ENCODE assay signal across 14 mouse cellular contexts in the genomic region with DNA sequence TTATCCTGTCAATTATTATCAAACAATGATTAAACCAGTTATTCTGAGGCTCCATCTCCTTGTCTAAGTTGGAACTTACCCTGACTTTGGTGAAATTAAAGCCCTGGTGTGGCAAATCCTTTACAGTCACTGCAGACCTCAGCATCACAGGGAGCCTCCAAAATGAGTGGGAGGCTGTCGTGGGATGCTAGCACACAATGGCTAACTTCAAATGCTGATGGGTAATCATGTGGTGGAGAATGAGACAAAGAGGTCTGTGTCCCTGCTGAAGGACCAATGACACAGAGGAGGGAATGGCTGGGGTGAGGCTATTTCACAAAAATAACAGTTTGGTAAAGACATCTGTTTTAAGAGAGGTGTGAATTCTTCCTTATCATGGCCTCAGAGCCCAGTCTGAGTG.
"Had no signal": no experiment of that assay in that cellular context is flagged by ENCODE, and none has a peak within 500 bp of the region (broad histone marks: within the 10 kb centered on the region; RNA-seq: fewer than 3 reads in every experiment).

No protein-coding gene starts in this region.

- H3K36me3 ChIP-seq: liver, embryonic 13.5 days had no signal

- H3K9ac ChIP-seq: liver, embryonic 13.5 days had no signal

- H3K9me3 ChIP-seq: liver, embryonic 13.5 days had no signal

- H3K27me3 ChIP-seq: liver, embryonic 13.5 days had no signal

- DNase-seq: kidney, adult 18-20 months; kidney, adult 9 months; kidney, postnatal 14 days; kidney, postnatal 4 days; layer of hippocampus, adult 9-11 months; layer of hippocampus, postnatal 36 days; liver, embryonic 13.5 days; lung, adult 2 months; lung, postnatal 14 days; lung, postnatal 4 days; midbrain, embryonic 14.5 days; thymus, postnatal 36 days had no signal

- H3K4me3 ChIP-seq: left cerebral cortex, adult 2 months; liver, embryonic 13.5 days had no signal

- H3K27ac ChIP-seq: left cerebral cortex, adult 2 months; liver, embryonic 13.5 days had no signal

- H3K4me2 ChIP-seq: liver, embryonic 13.5 days; midbrain, embryonic 11.5 days had no signal

- H3K4me1 ChIP-seq: liver, embryonic 13.5 days had no signal
